Mouse (Mus musculus) hindbrain, embryonic 13.5 days (tissue): ENCODE measurements around the gene Nudt1. TPM values are rescaled to one million over a fixed set of nuclear protein-coding genes. Genes with fewer than 3 reads are reported as not detected.

ENCODE experiments used
- polyA plus RNA-seq: library from polyadenylated mRNA; unstranded; fragments of >200 nt; fragmentation: Nextera tagmentation; extraction: Ambion mirVana; gene quantifications from 2 replicates; pipeline ENCODE4 v1.2.1, GENCODE M21; 2015

Gene Nudt1
- polyA plus RNA-seq, 1 experiment from 2014 or later, result 26.8 TPM

Other genes starting within 250 kb of the Nudt1 start
- 33.2 and 34.1 TPM in 2 replicates for gene Mad1l1, start 104 bp upstream of the Nudt1 start, polyA plus RNA-seq
- gene Mrm2, start 10.2 kb downstream of the Nudt1 start, polyA plus RNA-seq, result 20.2 and 21.5 TPM in 2 replicates
- 25.7 and 26.3 TPM in 2 replicates for gene Snx8, start 67.6 kb downstream of the Nudt1 start, polyA plus RNA-seq
- gene Eif3b, start 97.7 kb downstream of the Nudt1 start, polyA plus RNA-seq, result 79.3 and 81.7 TPM in 2 replicates
- not detected in 2 replicates for gene Gm4869, start 124.0 kb downstream of the Nudt1 start, polyA plus RNA-seq
- 19.3 and 19.5 TPM in 2 replicates for gene Chst12, start 183.9 kb downstream of the Nudt1 start, polyA plus RNA-seq
- not detected in 2 replicates for gene Grifin, start 243.4 kb downstream of the Nudt1 start, polyA plus RNA-seq